Mouse (Mus musculus) ovary, postnatal 14 days (tissue): ENCODE results near the gene Retreg1.

Experiments used
- DNase-seq: peaks from one replicate; pipeline ENCODE4 v3.0.0; 2022; ENCODE audit warnings: low spot score

Gene Retreg1

DNA sequence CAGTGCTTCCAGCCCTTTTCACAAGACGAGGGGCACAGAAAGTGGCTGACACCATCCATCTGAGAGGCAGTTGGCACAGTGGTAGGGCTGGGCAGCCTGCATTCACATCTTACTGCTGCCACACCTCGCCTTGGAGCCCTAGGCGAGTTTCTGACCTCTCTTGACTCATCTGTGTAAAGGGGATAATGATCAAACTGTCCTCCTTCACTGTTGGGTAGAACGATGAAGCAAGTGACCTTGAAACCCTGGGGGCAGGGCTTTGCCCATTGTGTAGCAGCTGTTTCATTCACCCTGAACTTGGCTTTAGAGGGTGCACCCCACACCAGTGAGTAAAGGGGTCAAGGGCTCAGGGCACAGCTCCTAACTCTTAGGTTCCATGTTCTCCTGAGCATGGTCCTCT, 39.0 kb downstream of the Retreg1 start:
- no peak for DNase-seq

DNA sequence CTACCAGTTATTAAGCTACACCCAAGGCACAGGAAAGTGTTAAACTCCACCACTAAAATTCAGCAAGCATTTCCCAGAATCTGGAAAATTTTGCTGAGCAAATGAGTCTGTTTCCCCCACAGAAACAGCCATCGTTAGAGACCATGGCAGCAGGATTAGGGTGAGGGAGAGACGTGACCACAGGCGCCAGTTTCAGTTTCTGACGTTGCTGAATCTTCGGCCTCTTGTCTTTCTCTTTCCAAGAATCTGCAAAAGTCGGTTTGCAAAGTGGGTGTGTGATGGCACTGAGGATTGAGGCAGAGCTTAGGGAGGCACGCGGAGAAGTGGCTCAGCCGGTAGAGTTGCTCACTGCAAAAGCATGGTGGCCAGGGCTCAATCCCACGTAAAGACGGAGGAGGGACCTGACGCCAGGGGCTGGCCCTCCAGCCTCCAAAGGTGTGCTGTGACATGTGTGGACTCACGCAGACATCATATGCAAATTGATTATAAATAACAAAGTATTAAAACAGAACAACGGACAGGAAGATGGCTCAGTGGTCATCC, 41.5 kb downstream of the Retreg1 start:
- DNase-seq: no peak

DNA sequence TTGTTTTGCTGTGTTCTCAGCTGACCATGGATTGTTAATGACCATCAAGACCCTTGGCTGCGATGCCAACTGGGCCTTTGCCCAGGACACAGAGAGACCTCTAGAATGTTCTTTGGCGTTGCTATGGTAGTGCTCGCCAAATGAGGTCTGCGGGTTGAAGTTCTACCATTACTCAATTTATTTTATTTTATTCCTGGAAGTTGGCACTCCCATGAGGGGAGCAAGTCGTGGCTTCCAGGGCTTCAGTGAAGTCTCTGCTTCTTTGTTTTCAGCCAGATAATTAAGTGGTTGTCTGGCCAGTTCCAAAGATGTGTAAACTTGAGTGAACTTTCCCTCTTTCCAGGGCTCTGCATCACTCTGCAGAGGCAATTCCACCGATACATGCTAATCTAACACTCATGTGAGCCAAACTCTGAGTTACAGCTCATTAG, 43.6 kb downstream of the Retreg1 start:
- peak; percentile 60 for DNase-seq

DNA sequence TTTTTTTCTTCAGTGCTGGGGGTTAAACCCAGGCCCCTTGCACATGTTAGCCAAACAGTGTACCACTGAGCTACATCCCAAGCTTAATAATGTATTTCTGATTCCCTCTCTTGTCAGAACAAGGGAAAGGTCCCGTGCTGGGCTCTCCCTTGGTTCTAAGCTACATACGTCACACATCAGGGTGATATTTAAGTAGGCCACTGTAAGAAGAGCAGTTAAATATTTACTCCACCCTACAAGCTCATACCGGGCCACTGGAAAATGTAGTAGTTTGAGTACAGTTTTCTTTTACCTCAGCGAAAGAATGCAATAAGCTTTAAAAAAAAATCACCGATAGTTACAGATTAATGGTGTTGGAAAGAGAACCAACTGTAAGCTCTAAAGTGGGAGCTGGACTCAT, 46.9 kb downstream of the Retreg1 start:
- no peak for DNase-seq

DNA sequence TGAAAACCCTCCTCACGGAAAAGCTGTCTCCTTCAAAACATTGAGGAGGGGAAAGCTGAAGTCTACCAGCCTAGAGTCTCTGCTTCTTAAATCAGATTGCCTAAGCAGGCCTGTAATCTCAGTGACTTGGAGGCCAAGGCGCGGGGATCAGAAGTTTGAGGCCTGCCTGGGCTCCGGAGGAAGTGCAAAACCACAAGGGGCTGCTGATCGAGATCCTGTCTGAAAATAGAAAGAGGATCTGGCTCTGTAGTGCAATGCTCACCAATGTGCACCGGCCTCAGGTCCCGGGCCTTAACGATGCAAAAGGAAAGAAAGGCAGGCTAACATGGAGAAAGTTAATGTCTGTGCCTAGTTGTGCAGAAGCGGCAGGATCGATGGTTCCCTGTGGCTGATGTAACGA, 48.6 kb downstream of the Retreg1 start:
- no peak for DNase-seq

DNA sequence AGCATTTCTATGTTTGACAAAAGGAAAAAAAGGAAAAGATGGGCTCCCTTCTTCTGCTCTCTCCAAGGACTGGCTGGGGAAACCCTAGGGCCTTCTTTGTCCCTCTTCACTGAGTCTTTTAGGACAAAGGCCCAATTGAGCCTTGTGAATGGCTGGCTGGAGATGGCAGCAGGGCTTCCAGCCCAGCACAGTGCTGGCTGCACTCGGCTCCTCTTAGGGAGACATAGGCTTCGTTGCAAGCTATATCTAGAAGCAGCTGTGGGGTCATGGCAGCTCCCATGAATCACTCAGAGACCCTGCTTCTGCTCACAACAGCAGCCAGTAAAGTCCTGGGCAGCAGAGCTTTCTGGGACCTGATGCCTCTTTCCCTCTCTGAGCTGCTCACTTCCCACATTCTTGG, 50.3 kb downstream of the Retreg1 start:
- DNase-seq: no peak

DNA sequence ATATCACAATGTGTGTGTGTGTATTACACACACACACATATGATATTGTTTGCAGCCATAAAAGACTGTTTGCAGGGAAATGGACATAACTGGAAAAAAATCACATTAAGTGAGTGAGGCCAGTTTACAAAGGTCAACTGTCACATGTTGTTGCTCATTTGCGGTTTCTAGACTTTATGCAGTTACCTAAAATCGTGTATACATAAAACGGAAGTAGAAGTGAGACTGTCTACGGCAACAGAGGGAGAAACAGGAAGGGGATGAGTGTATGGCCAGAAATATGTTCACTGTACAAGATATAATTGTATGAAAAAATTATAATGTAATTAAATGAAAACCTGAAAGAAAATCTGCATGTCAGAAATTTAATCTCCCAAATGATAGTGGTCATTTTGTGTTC, 53.8 kb downstream of the Retreg1 start:
- no peak for DNase-seq

DNA sequence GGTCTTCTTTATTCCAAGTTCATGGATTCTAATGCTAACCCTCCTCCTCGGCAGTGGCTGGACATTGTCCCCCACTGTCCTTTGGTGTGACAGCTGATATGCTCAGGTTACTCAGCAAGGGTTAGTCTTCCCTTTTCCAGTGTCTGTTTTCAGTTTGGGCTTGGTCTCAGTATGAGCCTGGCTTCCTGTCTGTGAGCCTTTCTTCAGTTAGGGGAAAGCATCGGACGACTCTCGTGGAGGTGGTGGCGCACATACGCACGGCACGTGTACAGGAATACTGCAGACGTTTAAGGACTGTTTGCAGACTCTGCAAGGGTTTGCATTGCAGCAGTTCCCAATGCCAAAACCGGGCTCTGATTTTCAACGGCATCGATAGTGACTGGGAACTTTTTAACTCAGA, 54.6 kb downstream of the Retreg1 start:
- no peak for DNase-seq

DNA sequence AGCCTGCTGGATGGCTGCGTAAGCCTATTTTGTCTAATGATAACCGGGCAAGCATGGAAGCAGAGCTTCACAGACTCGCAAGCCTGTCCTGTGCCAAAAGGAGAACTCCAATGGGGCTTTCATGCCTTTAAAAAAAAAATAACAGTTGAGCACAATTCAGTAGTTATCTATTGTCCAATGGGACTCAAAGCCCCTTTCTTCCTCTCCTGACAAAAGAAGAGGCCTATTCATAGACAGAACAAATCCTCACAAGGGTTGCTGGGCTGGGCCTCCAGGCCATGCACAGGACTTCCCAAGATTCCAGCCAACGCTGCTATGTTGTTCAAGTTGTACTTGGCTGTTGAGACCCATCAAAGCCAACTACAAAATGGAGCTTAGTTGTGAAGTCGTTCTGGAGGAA, 56.0 kb downstream of the Retreg1 start:
- no peak for DNase-seq

DNA sequence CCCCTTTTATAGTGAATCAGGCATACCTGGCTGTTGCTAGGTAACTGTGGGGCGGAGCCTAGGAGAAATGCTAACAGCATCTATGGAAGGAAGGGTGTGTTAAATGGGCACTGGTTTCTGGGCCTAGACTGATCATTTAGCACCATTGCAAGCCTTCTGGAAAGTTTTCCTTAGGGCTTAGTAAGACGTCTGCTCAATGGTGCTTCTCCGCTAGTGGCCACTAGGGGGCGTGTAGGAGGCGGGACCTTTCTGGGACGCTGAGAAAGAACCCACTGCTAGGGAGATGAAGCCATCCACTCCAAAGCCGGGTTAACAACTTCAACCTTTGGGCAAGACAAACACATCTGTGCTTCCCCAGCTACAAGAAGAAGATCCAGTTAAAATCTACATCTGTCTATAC, 57.6 kb downstream of the Retreg1 start:
- peak; percentile 71 for DNase-seq

DNA sequence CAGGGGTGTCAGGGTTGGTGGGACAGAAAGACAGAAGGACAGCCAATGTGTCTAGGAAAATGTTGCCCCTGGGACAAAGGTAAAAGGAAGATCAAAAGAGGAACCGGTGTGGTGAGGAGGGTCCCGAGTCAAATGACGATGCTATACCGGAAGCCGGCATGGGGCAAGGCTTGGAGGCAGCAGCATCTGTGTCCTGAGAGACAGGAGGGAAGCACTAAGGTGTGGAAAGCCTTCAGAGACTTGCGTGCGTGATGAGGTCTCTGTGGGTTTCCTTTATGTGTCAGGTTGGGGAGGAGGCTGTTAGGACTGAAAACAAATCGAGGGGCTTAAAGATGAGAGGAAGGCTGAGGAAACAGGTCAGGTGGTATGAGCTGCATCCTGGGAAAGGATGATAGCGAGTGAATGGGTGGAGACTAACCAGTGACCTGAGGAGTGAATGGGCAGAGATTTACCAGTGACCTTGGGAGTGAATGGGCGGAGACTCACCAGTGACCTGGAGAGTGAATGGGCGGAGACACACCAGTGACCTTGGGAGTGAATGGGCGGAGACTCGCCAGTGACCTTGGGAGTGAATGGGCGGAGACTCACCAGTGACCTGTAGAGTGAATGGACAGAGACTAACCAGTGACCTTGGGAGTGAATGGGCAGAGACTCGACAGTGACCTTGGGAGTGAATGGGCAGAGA, 60.1 kb downstream of the Retreg1 start:
- DNase-seq: no peak

DNA sequence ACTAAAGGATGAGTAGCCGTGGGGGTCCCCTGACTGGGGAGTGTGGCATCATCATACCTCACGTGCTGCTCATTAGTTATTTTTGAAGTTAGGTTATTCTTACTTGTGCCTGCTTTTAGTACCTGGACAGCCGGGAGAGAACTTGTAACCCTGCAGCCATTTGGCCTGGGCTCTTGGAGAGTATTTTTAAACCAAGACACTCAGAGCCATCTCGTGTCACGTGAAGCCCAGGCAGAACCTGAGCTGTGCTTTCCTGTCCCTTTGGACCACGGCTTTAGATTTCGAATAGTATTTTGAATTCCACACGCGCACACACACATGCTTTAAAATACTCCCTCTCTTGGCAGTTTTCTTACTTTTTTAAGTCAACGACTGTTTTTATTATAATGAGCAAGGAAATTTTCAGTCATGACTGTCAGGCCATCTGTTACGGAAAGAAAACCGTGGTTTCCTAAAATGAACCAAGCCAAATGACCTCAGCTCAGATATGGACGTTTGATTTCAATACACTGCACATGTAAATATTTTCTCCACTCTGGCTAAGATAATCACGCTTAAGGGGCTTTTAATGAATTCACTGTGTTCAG, 61.5 kb downstream of the Retreg1 start:
- no peak for DNase-seq

DNA sequence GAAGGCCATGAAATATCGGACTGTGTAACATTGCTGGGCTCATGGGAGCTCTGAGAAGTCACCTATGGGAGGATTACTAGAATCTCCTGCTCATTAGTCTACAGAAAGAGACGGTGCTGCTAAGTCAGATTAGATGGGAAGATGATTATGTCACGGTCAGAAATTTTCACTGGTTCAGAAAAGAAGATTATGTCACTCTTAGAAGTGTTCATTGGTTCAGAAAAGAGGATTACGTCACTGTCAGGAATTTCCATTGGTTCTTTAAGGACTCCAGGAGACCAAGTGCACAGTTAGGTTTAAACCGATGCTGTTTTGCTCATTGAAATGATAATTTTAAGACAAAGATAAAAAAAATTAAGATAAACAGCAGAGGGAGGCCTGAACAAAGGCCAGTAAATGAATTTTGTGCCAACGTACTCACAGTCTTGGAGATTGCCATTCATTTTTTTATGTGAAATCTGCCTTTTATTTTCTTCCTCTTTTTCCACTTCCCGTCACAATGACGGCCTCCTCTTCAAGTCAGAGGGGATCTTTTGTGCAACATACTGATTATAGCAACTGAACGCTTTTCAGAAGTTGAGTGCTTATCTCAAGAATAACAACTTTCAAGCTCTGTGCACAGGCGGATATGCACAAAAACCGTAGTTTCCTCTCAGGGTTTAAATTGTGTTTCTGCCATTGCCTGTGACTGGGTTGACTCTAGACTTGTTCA, 67.0 kb downstream of the Retreg1 start:
- no peak for DNase-seq

DNA sequence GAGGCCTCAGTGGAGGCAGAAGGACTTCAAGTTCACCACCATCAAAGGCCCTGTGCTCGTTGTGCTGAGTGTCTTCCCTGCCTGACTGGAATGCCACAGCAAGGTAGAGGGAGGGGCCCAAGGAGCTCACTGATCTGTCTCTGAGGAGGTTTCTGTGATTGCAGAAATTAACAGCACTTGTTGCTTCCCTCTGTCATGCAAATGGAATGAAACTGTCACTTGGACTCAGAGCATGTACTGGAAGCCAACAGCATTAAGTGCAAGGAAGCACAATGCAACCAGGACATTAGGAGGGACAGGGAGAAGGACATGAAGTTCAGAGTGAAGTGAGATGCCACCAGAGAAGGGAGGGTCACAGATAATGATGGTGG, 67.5 kb downstream of the Retreg1 start:
- DNase-seq: no peak

DNA sequence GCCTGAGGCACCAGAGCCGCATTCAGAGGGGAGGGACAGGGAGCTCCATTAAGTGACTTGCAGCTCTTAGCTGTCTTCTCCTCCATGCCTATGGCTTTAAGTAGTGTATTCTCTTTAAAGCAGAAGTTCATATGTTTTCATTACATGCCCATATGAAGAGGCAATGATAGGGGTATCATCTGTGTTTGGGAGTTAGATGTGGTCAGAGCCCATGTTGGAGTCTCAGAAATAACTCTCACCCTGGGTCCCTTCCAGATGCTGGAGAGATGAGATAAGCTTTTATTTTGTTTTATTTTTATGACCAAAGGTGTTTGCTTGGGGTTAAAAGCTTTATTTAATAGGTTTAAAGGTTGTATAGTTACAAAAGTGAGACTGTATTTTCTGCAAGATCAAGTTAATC, 67.9 kb downstream of the Retreg1 start:
- DNase-seq: no peak

DNA sequence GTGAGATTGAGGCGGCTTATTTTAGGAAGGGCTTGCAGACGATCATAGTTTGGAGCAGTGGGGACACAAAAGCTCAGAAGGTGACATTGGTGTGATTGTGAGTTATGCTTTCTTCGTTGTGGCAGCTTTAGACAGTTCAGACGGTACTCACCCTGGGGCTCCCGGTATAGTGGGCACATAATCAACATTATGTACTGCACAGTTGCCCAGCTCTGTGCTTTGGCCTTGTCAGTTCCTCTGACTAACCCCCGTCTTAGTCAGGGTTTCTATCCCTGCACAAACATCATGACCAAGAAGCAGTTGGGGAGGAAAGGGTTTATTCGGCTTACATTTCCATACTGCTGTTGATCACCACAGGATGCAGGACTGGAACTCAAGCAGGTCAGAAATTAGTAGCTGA, 69.9 kb downstream of the Retreg1 start:
- DNase-seq: no peak

DNA sequence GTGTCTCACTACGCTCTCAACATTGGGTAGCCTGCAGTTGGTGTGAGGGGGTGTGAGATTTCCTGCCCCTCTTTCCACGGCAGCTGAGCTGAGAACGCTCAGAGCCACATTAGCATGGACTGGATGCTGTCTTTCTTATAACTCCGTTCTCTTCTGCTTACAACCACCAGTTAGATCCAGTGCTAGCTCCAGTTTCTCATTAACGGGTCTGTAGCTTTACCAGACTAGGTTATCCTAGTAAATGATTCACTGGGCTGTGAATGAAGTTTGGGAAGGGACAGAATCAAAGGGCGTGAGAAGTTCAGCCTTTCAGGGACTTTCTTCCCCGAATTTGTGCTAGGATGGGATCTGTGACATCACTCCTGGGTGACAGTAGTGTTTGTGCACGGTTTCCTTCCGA, 70.7 kb downstream of the Retreg1 start:
- no peak for DNase-seq

DNA sequence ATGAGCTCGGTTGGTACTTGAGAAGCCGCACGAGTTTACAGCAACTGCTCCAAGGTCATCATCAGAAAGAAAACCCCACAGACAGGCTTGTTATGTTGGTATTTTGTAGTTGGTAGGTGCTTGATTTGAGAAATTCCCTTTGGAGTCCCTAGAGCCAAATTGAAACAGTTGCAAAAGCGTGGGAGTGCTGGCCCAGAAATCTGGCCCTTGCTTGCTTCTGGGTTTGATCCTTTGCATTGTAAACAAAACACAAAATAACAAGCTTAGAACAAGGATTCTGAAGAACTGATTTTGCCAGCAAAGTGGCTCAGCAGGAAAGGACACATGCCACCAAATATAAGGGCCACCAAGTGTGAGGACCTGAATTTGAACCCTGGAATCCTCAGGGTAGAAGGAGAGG, 71.2 kb downstream of the Retreg1 start:
- no peak for DNase-seq

DNA sequence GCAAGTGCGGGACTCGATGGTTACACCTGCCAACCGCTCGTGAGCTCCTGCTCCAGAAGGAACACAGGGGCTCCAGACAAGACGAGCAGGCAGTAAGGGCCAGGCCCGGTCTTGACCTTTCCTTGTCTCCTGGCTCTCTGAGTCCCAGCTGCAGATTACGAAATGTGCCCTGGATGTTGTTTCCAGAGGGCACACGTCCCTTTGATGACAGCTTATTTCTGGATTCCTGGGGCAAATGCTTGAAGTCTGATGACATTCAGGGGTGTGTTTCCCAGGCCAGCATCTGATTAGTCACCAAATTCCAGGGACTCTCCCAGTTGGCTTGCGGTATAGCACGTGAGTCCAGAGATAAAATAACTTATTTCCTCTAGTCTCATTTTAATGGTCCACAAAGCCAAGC, 72.0 kb downstream of the Retreg1 start:
- DNase-seq: no peak

DNA sequence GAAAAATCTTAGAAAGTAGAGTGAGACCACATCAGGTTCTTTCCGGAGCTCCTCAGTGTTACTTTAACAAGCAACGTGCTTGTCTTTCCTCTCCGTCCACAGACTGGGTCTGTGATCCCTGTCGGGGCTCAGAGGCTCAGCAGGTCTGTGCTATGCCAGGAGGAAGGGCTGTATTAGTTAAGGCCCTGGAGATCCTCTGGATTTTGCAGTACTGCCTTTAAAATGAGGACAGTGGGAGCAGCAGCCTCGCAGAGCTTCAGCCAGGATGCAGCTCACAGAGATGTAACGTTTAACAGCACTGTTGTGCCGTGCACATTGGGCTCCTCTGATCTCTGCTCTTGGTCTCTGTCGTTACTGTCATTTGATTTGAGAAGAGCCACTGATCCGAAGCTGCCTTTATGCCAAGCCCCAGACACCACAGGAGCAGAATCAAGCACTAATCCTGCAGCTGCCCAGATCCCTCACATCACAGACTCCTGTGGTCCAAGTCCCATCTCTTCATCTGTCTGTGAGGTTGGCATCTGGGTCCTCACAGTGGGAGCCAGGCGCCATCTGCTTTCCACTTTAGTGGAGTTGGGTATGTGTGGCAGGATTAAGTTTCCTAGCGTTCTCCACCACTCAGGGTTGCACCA, 72.7 kb downstream of the Retreg1 start:
- DNase-seq: no peak

DNA sequence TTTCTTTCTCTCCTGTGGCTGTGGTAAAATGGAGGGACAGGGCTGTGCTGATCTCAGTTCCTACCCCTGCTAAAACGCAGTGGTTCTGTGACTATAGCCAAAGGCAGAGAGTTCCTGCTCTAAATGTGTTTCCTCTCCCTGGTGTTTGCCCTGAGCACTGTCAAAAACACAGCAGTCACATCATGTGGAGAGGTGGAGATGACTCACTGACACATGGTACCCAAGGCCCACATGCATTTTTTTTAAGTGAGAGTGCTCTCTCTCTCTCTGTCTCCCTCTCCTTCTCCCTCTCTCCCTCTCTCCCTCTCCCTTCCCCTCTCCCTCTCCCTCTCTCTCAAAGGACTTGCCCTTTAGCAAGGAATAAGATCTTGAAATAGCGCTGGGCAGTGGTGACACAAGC, 73.3 kb downstream of the Retreg1 start:
- no peak for DNase-seq

DNA sequence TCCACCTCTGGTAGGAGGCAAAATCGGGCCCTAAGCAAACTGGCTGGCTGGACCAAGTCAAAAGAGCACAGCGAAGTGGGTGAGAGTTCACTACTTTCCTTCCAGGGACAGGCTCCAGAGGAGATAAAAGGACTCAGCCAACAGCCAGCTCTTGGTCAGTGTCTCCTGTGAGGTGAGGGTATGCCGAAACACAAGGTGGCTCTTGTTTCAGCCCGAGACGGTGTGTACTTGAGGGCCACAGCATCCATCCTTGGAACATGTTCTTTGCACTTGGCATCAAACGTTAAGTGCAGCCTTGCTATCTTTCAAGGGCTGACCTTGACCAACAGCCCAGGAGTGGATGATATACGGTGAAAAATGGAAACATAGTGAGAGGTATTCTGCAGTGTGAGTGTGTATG, 75.7 kb downstream of the Retreg1 start:
- no peak for DNase-seq

DNA sequence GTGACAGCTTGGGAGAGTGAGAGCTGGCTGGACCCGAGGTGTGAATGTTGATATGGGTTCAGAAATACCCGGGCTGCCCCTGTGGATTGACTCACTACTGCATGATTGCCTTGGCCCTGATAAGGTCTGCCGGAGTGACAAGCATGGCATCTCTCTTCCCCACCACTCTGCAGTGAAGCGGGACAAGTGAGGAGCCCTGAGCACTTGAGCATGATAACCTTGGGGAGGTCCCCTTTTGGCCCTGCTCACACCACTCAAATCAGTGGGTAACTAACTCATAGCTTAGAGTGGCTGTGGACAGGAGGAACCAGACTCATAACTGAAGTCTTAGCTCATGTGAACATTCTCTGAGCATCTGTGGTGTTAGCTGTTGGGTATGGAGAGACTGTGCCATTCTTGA, 77.0 kb downstream of the Retreg1 start:
- DNase-seq: no peak
